Mouse (Mus musculus) heart, adult 2 months (tissue): ENCODE measurements around the gene Rhobtb3. TPM values are rescaled to one million over a fixed set of nuclear protein-coding genes. Genes with fewer than 3 reads are reported as not detected.
"Not testable (repeated sequence)": the region's sequence is repeated elsewhere in the genome, so short reads cannot be mapped to it uniquely, and the experiment has no call there.

Experiments used
- DNase-seq, 2 experiments: peaks; one replicate each; pipeline ENCODE4 v3.0.0; 2021
- H3K27ac ChIP-seq: fragments of 200-600 bp; 2 replicates; pipeline ENCODE4 v1.8.1; 2022
- H3K27me3 ChIP-seq: fragments of 200-500 bp; 2 replicates; pipeline ENCODE4 v1.6.1; 2012; ENCODE audit warnings: mild to moderate bottlenecking, low read length, inconsistent platforms, mixed read lengths; ENCODE audit not compliant: control insufficient read depth, insufficient read depth
- H3K36me3 ChIP-seq: fragments of 200-500 bp; 2 replicates; pipeline ENCODE4 v1.6.1; 2012; ENCODE audit warnings: low read length, inconsistent platforms; ENCODE audit not compliant: control insufficient read depth, insufficient read depth
- H3K4me1 ChIP-seq: fragments of 200-500 bp; 2 replicates; pipeline ENCODE4 v1.6.1; 2011; ENCODE audit warnings: low read length; ENCODE audit not compliant: control insufficient read depth, insufficient read depth
- H3K4me3 ChIP-seq: fragments of 200-600 bp; 2 replicates; pipeline ENCODE4 v1.8.1; 2022
- H3K79me2 ChIP-seq: fragments of 200-500 bp; replicated peaks from 2 replicates; pipeline ENCODE4 v1.6.1; 2012; ENCODE audit warnings: mild to moderate bottlenecking, inconsistent platforms, low read length, moderate library complexity, mixed read lengths; ENCODE audit not compliant: control insufficient read depth, insufficient read depth
- H3K9ac ChIP-seq: fragments of 200-500 bp; 2 replicates; pipeline ENCODE4 v1.6.1; 2012; ENCODE audit warnings: low read depth, mild to moderate bottlenecking, control low read depth, inconsistent platforms, low read length, mixed read lengths
- CTCF ChIP-seq: fragments of 200-600 bp; IDR thresholded peaks from 2 replicates; pipeline ENCODE4 v1.8.1; 2022; ENCODE audit warnings: antibody characterized with exemption, mild to moderate bottlenecking, moderate library complexity
- EP300 ChIP-seq: fragments of 200-500 bp; IDR thresholded peaks from 2 replicates; pipeline ENCODE4 v1.6.1; 2011; ENCODE audit warnings: low read depth, low read length, control low read depth; ENCODE audit not compliant: insufficient read depth
- POLR2A ChIP-seq: fragments of 200-500 bp; IDR thresholded peaks from 2 replicates; pipeline ENCODE4 v1.6.1; 2011; ENCODE audit warnings: mild to moderate bottlenecking, low read depth, low read length, control low read depth; ENCODE audit not compliant: insufficient read depth
- WGBS: fragments of 180-500 bp; shearing (Covaris S2); methylation state at CpG from one replicate; pipeline ENCODE4 v1.1.7; 2018; 5-methylcytosine and 5-hydroxymethylcytosine counted together
- intact Hi-C: fragments of 180-260 bp; cut with DNase I; formaldehyde crosslinking; loops from one replicate; pipeline ENCODE4 v1.15.1; 2025
- polyA plus RNA-seq: library from polyadenylated mRNA; depleted of rRNA; stranded (reverse); fragments of >200 nt; gene quantifications from 2 replicates; pipeline ENCODE4 v1.2.3, GENCODE M21; 2012
- total RNA-seq, 2 experiments: library from RNA; stranded (reverse); gene quantifications; 2 replicates each; pipeline ENCODE4 v1.2.3; 2021

Rhobtb3 gene
- total and polyA plus RNA-seq, 3 experiments: 7.6 to 12.6 (median 11.3) TPM

DNA sequence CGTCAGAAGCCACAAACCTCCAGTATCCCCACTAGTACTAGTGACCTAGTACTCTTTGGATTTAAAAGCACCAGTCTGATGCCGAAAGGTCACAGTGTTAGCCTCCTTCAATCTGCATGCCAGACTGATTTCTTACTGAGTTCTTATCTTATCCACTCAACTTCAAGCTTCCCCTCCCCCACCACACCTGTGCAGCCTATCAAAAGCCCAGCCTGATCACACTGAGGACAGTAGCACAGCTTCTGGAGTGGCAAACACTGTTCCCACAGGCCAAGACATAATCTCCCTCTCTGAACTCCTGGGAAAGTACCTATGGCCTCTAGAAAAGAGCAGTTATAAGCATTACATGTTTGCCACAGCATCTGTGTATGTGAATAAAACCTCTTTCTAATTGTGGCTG, 35.5 kb downstream of the Rhobtb3 start:
- intact Hi-C loops: no loop called here
- H3K79me2 ChIP-seq: no peaks in the 10 kb centered on the region
- WGBS: 77% methylated on average over 2 of the region's 2 CpGs
- H3K36me3 ChIP-seq: no peaks in the 10 kb centered on the region
- TF ChIP-seq CTCF (no peak), POLR2A (no peak), EP300 (no peak)
- H3K4me3 ChIP-seq: no peak overlapping the region
- no peaks in the 10 kb centered on the region for H3K27me3 ChIP-seq
- H3K4me1 ChIP-seq: no peaks in the 10 kb centered on the region
- no peak for DNase-seq
- H3K9ac ChIP-seq: no peak overlapping the region
- no peak overlapping the region for H3K27ac ChIP-seq

DNA sequence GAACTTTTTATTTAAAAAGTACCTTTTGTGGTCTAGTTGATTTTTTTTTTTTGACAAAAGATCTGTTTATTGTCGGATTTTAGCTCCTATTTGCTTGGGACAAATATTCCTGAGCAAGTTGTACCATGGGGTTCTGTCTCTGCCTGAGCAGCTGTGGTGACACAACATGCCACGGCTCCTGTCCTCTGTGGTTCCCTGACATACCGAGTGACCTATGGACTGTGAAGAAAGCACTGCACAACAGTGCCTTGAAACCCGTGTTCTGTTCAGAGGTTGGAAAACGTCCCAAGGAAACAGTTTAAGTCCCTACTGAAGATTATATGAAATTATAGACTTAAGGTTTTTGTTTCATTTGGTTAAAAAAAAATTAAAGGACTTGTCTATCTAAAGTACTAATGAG, 36.6 kb downstream of the Rhobtb3 start:
- intact Hi-C loops: no loop called here
- H3K27ac ChIP-seq: no peak overlapping the region
- H3K27me3 ChIP-seq: no peaks in the 10 kb centered on the region
- 76% methylated on average over 5 of the region's 5 CpGs for WGBS
- DNase-seq: no peak
- no peaks in the 10 kb centered on the region for H3K36me3 ChIP-seq
- no peaks in the 10 kb centered on the region for H3K4me1 ChIP-seq
- H3K9ac ChIP-seq: no peak overlapping the region
- no peak overlapping the region for H3K4me3 ChIP-seq
- no peaks in the 10 kb centered on the region for H3K79me2 ChIP-seq
- TF ChIP-seq POLR2A: no peak
- no peak for TF ChIP-seq CTCF

DNA sequence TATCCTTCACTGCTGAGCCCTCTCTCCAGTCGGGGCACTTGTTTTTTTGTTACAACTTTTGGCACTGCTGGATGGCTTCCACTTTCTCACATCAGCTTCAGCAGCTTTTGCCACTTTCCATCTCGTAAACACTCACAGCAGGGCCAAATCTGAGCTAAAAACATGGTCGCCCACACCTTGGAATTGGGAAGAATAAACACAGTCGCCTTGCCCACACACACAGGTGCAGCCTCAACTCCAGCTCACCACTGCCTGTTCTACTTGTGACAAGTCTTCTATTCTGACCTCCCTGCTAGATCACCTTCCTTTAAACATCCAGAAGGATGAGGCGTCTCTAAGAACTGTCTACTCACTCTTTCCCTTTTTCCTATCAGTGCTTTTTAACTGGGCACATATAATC, 39.1 kb downstream of the Rhobtb3 start:
- WGBS: 84% methylated on average over 5 of the region's 5 CpGs
- TF ChIP-seq CTCF (no peak), POLR2A (no peak)
- Histone ChIP-seq H3K9ac (no peak overlapping the region), H3K36me3 (no peaks in the 10 kb centered on the region), H3K27ac (no peak overlapping the region), H3K4me3 (no peak overlapping the region), H3K27me3 (no peaks in the 10 kb centered on the region), H3K79me2 (no peaks in the 10 kb centered on the region), H3K4me1 (no peaks in the 10 kb centered on the region)
- DNase-seq: no peak
- intact Hi-C loops: no loop called here

GRCm38 (mm10) chr13:75900928-75901327, 42.8 kb downstream of the Rhobtb3 start:
- H3K79me2 ChIP-seq, H3K27ac ChIP-seq, H3K9ac ChIP-seq, intact Hi-C loops, DNase-seq, H3K4me3 ChIP-seq, H3K4me1 ChIP-seq, H3K36me3 ChIP-seq, H3K27me3 ChIP-seq: not testable (repeated sequence)
- WGBS: 90% methylated on average over 1 of the region's 1 CpGs
- TF ChIP-seq CTCF: peak; percentile 34

DNA sequence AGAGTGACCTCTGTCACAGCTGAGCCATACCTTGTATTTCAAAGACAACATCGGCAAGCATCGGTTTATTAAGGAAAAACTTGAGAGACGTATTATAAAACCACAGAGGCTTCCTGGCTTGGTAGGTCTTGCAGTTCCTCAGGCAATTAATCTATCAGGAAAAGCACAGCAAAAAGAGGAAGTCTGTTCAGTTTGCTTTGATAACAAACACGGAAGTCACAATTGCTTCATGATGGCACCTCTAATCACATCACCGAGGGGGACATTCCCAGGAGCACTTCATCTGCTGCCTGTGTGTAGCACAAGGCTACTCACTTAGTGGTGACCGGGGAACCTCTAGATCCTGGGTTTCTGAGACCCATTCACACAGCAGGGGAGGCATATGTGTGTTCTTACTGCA, 50.8 kb downstream of the Rhobtb3 start:
- WGBS: 46% methylated on average over 6 of the region's 6 CpGs
- intact Hi-C loops: no loop called here
- DNase-seq: no peak
- Histone ChIP-seq H3K27me3 (no peaks in the 10 kb centered on the region), H3K79me2 (no peaks in the 10 kb centered on the region), H3K4me1 (no peaks in the 10 kb centered on the region; the same call in 1 of the 2 replicates), H3K36me3 (no peaks in the 10 kb centered on the region; the same call in none of the 2 replicates), H3K4me3 (no peak overlapping the region), H3K27ac (no peak overlapping the region), H3K9ac (no peak overlapping the region)
- TF ChIP-seq EP300 (no peak), CTCF (no peak), POLR2A (no peak)

DNA sequence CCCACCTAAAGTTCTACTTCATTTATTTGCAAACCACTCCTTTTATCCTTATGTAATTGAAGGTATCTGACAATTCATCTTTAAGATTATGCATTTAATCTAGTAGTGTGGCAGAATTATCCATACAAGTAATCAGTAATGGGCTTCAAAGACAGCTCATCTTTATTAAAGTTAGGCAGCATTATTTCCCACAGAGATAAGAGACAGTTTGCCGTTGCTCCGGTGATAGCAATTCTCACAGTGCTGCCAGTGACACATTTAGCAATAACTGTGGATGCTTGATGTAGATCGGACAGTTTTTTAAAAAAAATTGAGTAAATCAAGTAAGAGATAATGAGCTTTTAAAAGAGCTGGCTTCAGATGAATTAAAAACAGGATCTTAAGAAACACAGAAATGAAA, 51.4 kb downstream of the Rhobtb3 start:
- Histone ChIP-seq H3K27ac (no peak overlapping the region), H3K27me3 (no peaks in the 10 kb centered on the region), H3K4me3 (no peak overlapping the region), H3K36me3 (no peaks in the 10 kb centered on the region; the same call in none of the 2 replicates), H3K79me2 (no peaks in the 10 kb centered on the region), H3K4me1 (no peaks in the 10 kb centered on the region; the same call in 1 of the 2 replicates), H3K9ac (no peak overlapping the region)
- intact Hi-C loops: no loop called here
- no peak for DNase-seq
- 39% methylated on average over 3 of the region's 3 CpGs for WGBS
- no peak for TF ChIP-seq CTCF
- no peak for TF ChIP-seq POLR2A
- no peak for TF ChIP-seq EP300
